Mouse (Mus musculus) hindbrain, postnatal 0 days (tissue): ENCODE results near the gene Zfp787. TPM values are rescaled to one million over a fixed set of nuclear protein-coding genes. Genes with fewer than 3 reads are reported as not detected.
"Not testable (repeated sequence)": the region's sequence is repeated elsewhere in the genome, so short reads cannot be mapped to it uniquely, and the experiment has no call there.

Experiments
- ATAC-seq: fragments of 200-750 bp; cut with Nextera tagmentation; 2 replicates; pipeline ENCODE4 v1.8.0; 2017; ENCODE audit warnings: mild to moderate bottlenecking, moderate TSS enrichment, moderate library complexity
- DNase-seq: peaks from one replicate; pipeline ENCODE4 v3.0.0-alpha.2; 2015; ENCODE audit warnings: low spot score
- H3K27ac ChIP-seq: fragments of 300-500 bp; sonication (generic); 2 replicates; pipeline ENCODE4 v1.5.1; 2014; ENCODE audit warnings: mild to moderate bottlenecking
- H3K27me3 ChIP-seq: fragments of 300-500 bp; sonication (generic); 2 replicates; pipeline ENCODE4 v1.6.1; 2014; ENCODE audit warnings: low read length, mixed read lengths; ENCODE audit not compliant: insufficient read depth
- H3K36me3 ChIP-seq: fragments of 300-500 bp; sonication (generic); 2 replicates; pipeline ENCODE4 v1.6.1; 2014; ENCODE audit warnings: low read length, mixed read lengths; ENCODE audit not compliant: insufficient read depth
- H3K4me1 ChIP-seq: fragments of 300-500 bp; sonication (generic); 2 replicates; pipeline ENCODE4 v1.6.1; 2014; ENCODE audit warnings: antibody characterized with exemption, low read length, mixed read lengths; ENCODE audit not compliant: insufficient read depth
- H3K4me2 ChIP-seq: fragments of 300-500 bp; sonication (generic); 2 replicates; pipeline ENCODE4 v1.6.1; 2014; ENCODE audit warnings: low read depth, mild to moderate bottlenecking, low read length, moderate library complexity, mixed read lengths
- H3K4me3 ChIP-seq: fragments of 300-500 bp; sonication (generic); 2 replicates; pipeline ENCODE4 v1.5.1; 2014; ENCODE audit warnings: low read length
- H3K9ac ChIP-seq: fragments of 300-500 bp; sonication (generic); replicated peaks from 2 replicates; pipeline ENCODE4 v1.6.1; 2014; ENCODE audit warnings: mild to moderate bottlenecking, low read length, moderate library complexity, mixed read lengths
- H3K9me3 ChIP-seq: fragments of 300-500 bp; sonication (generic); 2 replicates; pipeline ENCODE4 v1.6.1; 2016; ENCODE audit warnings: low read length, mixed read lengths
- CTCF ChIP-seq: IDR thresholded peaks from 2 replicates; pipeline ENCODE4 v1.5.1; 2016; ENCODE audit warnings: antibody characterized with exemption, control low read depth, low read depth
- WGBS: fragments of 180-500 bp; shearing (Covaris S2); extraction: QIAGEN DNeasy Blood & Tissue Kit; methylation state at CpG from one replicate; pipeline ENCODE4 v1.1.7; 2014; 5-methylcytosine and 5-hydroxymethylcytosine counted together
- polyA plus RNA-seq: library from polyadenylated mRNA; unstranded; fragments of >200 nt; fragmentation: Nextera tagmentation; extraction: Ambion mirVana; gene quantifications from 2 replicates; pipeline ENCODE4 v1.2.1, GENCODE M21; 2015
- total RNA-seq: library from RNA; depleted of rRNA; stranded (reverse); fragments of >200 nt; gene quantifications from 2 replicates; pipeline ENCODE4 v1.2.3, GENCODE M21; 2014

Gene Zfp787
- total and polyA plus RNA-seq, 2 experiments from 2014 or later, result 61.4 to 71.0 TPM

DNA sequence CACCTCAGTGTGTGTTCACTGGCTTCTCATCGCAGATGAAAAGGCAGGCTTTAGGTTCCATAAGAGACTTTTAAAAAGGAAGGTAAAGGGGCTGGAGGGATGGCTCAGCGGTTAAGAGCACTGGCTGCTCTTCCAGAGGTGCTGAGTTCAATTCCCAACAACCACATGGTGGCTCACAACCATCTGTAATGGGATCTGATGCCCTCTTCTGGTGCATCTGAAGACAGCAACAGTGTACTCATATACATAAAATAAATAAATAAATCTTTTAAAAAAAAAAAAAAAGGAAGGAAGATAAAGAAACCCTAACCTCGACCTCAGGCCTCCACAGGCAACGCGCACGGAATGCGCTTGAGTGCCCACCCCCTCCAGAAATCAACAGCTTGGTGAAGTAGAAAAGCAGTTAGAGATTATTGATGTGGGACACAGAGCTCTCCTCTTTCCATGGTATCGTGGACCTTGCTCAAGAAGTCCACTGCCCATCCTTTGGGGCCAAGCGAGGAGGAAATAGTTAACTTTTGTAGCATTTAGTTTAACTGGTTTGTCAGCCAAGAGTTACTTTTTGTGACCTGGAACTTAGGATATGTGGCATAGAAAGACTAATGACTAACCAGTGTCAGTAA, 18.7 kb upstream of the Zfp787 start:
- not testable (repeated sequence) for H3K27ac ChIP-seq, H3K4me3 ChIP-seq, H3K4me1 ChIP-seq, H3K9ac ChIP-seq, H3K27me3 ChIP-seq, DNase-seq, ATAC-seq, H3K36me3 ChIP-seq, H3K9me3 ChIP-seq, H3K4me2 ChIP-seq
- 85% methylated on average over 9 of the region's 9 CpGs for WGBS
- TF ChIP-seq CTCF, result peak; percentile 33; the same call in 1 of the 2 replicates

DNA sequence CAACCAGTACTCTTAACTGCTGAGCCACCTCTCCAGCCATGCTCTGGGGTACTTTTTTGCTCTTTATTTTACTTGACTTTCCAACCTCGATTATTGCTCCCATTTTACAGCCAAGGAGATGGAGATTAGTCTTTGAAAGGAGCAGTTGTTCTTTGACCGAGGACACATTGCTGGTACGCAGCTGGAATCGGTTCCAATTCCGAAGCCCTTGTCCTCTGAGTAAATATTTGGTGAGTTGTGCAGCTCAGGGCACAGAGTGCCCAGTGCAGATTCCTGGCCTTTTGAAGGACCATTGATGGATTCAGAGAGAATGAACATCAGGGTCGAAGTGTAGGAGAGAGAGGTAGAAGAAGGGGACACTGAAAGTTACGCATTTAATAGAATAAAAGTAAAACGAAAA, 18.1 kb upstream of the Zfp787 start:
- no peak for TF ChIP-seq CTCF
- H3K27ac ChIP-seq, result no peak overlapping the region
- 0 out of 2 replicates have a peak, but pooled peaks cover under 1% of the 10 kb centered on the region for H3K36me3 ChIP-seq
- no peaks in the 10 kb centered on the region for H3K27me3 ChIP-seq
- DNase-seq, result no peak
- no peak overlapping the region for H3K4me2 ChIP-seq
- 90% methylated on average over 8 of the region's 8 CpGs for WGBS
- no peak overlapping the region; the same call in 1 of the 2 replicates for H3K9ac ChIP-seq
- H3K4me1 ChIP-seq, result 0 out of 2 replicates have a peak, but pooled peaks cover 5% of the 10 kb centered on the region
- no peak for ATAC-seq
- H3K9me3 ChIP-seq, result no peaks in the 10 kb centered on the region
- H3K4me3 ChIP-seq, result no peak overlapping the region

DNA sequence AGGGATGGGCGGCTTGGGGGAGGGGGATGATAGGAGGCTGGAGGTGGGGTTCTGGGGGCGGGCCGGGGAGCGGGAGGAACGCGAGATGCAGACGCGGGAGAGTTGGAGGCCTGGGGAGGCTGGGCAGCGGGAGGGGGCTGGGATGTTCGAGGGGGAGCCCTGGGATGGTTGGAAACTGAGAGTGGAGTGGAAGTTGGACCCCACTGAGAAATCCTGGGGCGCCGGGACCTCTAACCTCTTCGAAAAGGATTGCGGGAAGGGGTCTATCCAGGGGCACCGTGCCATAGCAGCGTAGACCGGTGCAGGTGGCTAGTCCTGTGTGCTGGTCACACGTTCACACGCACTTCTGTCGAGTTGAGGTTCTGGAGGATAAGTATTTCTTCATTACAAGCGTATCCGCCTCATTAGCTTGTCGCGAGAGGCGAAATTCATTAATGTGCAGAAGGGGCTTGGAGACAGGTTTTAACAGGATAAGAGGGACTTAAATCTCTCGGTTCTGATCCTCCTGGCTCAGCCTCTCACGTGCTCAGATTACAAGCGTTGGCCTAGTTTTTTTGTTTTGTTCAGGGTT, 17.0 kb upstream of the Zfp787 start:
- ATAC-seq (peak; percentile 11; the same call in 1 of the 2 replicates), DNase-seq (peak; percentile 44)
- H3K9ac ChIP-seq, result peak overlapping the region; percentile 67
- 0 out of 2 replicates have a peak, but pooled peaks cover 5% of the 10 kb centered on the region for H3K4me1 ChIP-seq
- peak overlapping the region; percentile 81 for H3K4me2 ChIP-seq
- no peak for TF ChIP-seq CTCF
- no peaks in the 10 kb centered on the region for H3K27me3 ChIP-seq
- H3K4me3 ChIP-seq, result peak overlapping the region; percentile 70
- under 1% methylated on average over 27 of the region's 28 CpGs for WGBS
- H3K36me3 ChIP-seq, result no peaks in the 10 kb centered on the region
- peak overlapping the region; percentile 80 for H3K27ac ChIP-seq
- no peaks in the 10 kb centered on the region for H3K9me3 ChIP-seq

DNA sequence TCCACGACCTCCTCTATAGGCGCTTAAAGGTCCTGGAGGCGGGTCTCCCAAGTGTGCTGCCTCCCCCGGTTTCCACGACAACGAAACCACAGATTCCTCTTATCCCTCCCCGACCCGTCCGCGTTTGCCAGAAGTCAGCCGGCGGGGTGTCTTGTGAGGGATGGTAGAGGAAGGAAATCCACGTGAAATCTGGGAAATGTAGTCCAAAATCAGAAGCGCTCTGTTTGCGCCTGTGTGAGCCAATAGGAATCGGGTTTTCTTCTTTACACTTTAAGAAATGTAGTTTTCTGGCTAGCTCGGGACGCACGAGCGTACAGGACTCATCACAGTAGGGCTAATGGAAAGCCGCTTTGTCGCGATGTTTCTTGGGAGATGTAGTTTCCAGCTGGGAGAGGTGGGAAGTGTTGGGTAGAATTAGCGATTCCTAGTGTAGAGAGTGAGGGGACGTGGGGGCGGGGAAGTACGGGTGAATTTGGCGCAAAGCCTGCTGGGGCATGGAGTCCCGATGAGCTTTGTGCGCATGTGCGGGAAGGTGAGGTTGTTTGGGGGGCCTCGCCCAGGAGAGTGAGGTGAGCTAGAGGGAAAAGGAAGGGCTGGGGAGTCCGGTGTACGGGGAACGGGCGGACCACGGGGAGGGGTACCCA, 16.3 kb upstream of the Zfp787 start, which contains the start of gene Zfp444:
Gene Zfp444 (plus strand): TSS at position 221 of the 644 bp plus-strand sequence.
- H3K9ac ChIP-seq, result peak within 1 kb of the TSS; percentile 67
- DNase-seq, result peak; percentile 100
- H3K27ac ChIP-seq, result peak within 1 kb of the TSS; percentile 80
- ATAC-seq, result peak; percentile 97
- H3K4me2 ChIP-seq, result peak within 1 kb of the TSS; percentile 81
- TF ChIP-seq CTCF, result no peak
- 0 out of 2 replicates have a peak, but pooled peaks cover 5% of the 10 kb centered on the region for H3K4me1 ChIP-seq
- H3K36me3 ChIP-seq, result no peaks in the 10 kb centered on the region
- no peaks in the 10 kb centered on the region for H3K27me3 ChIP-seq
- under 1% methylated on average over 37 of the region's 37 CpGs for WGBS
- H3K9me3 ChIP-seq, result no peaks in the 10 kb centered on the region
- peak within 1 kb of the TSS; percentile 70 for H3K4me3 ChIP-seq

DNA sequence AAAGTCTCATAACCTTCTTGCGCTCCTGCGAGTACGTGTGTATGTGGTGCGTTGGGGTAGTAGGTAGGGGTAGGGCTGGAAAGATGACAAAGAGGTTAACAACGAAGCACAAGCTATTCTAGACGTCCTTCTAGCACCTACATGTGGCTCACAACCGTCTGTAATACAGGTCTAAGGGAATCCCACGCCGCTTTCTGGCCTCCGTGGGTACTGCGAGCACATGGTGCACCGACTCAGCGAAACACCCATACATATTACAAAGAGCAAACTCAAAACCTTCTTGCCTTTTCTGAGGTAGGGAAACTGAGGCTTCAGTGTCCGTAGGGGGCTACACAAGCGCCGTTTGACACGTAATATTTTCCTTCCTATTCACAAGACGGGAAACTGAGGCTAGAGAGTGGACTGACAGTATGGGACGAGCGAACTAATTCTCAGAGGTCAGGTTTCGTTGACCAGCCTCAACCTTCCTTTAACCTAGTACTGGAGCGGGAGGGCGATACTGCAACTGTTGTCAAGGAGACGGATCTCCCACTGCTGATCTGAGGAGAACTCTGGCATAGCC, 15.7 kb upstream of the Zfp787 start:
- peak; percentile 85 for DNase-seq

DNA sequence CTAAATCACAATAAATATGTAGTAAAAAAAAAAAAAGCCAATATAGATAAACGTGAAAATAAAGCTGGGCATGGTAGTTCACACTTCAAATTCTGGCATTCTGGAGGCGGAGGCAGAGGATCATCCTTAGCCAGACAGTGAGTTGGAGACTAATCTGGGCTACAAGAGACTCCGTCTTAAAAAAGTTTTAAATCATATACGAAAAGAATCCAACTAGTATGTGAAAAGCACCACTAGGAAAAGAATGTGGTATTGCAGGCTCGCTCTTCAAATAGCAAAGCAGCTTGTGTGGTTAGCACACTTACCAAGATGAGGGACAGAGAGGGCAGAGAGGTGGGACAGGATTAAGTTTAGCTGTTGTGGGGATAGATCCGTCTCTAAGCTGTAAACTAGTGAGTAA, 15.1 kb upstream of the Zfp787 start:
- H3K36me3 ChIP-seq, result no peaks in the 10 kb centered on the region
- H3K4me3 ChIP-seq, result no peak overlapping the region
- peak overlapping the region; percentile 81 for H3K4me2 ChIP-seq
- no peaks in the 10 kb centered on the region for H3K9me3 ChIP-seq
- no peaks in the 10 kb centered on the region for H3K27me3 ChIP-seq
- 0 out of 2 replicates have a peak, but pooled peaks cover 5% of the 10 kb centered on the region for H3K4me1 ChIP-seq
- WGBS, result 50% methylated on average over 6 of the region's 6 CpGs
- ATAC-seq, result no peak
- peak overlapping the region; percentile 80 for H3K27ac ChIP-seq
- no peak for TF ChIP-seq CTCF
- no peak for DNase-seq
- peak overlapping the region; percentile 43; the same call in 1 of the 2 replicates for H3K9ac ChIP-seq

More for the DNA sequence above, 15.7 kb upstream of the Zfp787 start:
- peak overlapping the region; percentile 43 for H3K9ac ChIP-seq
- H3K9me3 ChIP-seq, result no peaks in the 10 kb centered on the region
- ATAC-seq, result peak; percentile 53
- H3K4me1 ChIP-seq, result 0 out of 2 replicates have a peak, but pooled peaks cover 5% of the 10 kb centered on the region
- peak overlapping the region; percentile 80 for H3K27ac ChIP-seq
- peak overlapping the region; percentile 81 for H3K4me2 ChIP-seq
- TF ChIP-seq CTCF, result peak; percentile 74
- peak overlapping the region; percentile 70 for H3K4me3 ChIP-seq
- no peaks in the 10 kb centered on the region for H3K27me3 ChIP-seq
- under 1% methylated on average over 24 of the region's 24 CpGs for WGBS
- no peaks in the 10 kb centered on the region for H3K36me3 ChIP-seq
